Mouse (Mus musculus): ENCODE measurements at regions not wholly inside any gene's neighbourhood (a gene's known extent, or its start where the extent isn't known, plus 50 kb on each side); places are given as distances from the start of the nearest gene placed in this dataset.

GRCm38 (mm10) chr12:77177811-77178578, 59.9 kb upstream of the Fut8 start:
- no peak for TF ChIP-seq CTCF (IDR thresholded peaks at IDR 0.05; ENCODE audit: extremely low read depth, insufficient read depth, insufficient read length, insufficient replicate concordance)
- no peak for TF ChIP-seq POLR2A (IDR thresholded peaks at IDR 0.05; ENCODE audit: low read depth, low read length)
